Mouse (Mus musculus): ENCODE measurements around the gene Slc9a7. TPM values are rescaled to one million over a fixed set of nuclear protein-coding genes. Genes with fewer than 3 reads are reported as not detected.
A peak's percentile ranks its signal among the peaks of the same experiment; 100 is the strongest.

Slc9a7 gene
- total RNA-seq (2021), result 1 to 10 TPM; 3.8 to 4.9 TPM
- long read RNA-seq, experiment 1, partial matches to known transcripts, result 1 of 3 reads
- long read RNA-seq, experiment 1, other reads (novel, unspliced or antisense), result 0 of 3 reads
- long read RNA-seq, experiment 2, partial matches to known transcripts, result 0 of 1 reads
- long read RNA-seq, experiment 2, other reads (novel, unspliced or antisense), result 0 of 1 reads

DNA sequence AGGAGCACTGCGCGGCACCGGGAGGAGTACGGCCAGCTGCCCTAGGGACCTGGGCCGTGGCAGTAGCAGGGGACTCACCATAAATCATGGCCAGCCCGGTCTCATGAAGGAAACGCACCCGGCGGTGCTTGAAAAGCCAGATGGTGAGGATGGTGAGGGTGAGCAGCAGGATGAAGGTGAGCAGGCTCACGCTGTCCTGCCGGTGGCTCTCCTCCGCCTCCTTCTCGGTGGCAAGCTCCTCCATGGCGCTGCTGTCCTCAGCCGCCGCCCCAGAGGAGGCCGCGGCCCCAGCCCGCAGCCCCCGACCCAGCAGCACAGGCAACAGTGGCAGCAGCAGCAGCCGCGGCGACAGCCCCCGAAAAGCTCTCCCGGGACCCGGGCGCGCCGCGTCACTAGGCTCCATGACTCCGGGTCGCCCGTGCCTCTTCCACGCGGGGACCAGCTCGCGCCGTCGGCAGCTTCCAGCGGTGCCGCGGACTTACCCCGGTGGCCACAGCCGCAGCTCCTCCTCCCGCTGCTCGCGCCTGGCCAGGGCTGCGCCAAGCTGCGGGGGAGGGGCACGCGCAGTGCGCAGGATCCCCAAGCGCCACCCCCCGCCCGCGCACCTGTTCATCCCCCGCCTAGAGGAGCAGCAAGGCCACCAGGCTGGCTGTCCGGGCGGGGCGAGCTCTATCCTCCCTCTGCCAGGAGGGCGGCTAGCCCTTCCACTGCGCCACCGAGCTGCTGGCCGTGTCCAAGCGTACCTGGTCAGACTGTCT is at the start of gene Slc9a7:
Gene Slc9a7 (minus strand): TSS at position 526 of the 758 bp plus-strand sequence.
- peak; percentile 18 to 44 for DNase-seq

DNA sequence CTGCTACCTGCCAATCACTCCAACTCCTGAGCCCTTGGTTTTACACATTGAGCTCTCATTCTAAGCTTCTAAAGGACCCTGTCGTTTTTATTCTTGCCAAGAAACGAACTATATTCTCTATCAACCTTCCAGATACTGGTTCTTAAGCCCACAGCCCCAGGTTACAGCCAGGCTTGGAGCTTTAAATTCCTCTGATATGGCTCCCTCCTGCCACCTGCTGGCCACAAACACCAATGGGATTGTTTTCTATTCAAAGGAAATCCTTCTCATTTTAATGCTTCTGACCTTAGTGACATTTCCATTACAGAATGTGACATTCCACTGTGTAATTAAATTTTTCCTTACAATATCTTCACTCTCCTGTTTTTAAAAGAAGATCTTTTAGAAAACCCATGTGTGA is 44.1 kb upstream of the Slc9a7 start:
- peak; percentile 14 to 67 for DNase-seq

DNA sequence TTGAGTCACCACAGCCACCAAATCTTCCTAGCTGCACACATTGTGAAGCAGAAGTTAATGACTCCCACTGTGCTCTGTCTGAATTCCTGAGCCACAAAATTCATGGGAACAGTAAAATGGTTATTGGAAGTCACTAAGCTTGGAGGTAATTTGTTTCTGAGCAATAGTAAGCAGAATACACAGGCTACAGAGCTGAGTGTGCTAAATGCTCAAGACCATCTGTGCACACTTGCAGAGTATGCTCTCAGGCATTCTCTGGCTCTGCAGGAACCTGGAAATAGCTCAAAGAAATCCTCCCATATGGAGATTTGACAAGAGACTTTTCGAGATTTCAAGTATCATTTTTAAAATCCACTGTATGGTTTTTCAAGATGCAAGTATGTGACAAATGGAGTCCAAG is 41.1 kb upstream of the Slc9a7 start:
- DNase-seq, result no peak

DNA sequence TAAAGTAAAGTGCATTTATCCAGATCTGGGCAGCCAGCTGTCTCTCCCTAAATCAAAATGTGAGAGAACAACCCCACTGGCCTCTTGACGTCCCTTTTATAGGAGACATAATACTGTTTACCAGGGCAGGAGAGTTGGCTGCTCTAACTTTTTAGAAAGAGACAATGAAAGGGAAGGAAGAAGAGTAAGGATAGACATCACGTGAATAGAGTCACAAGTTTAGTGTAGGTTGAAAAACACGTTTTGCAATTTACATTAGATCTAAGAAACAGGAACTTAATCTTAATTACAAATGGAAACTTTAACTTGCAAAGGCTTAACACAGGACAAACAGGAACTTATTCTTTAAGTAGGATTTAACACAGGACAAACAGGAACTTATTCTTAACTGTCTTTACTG is 15.6 kb upstream of the Slc9a7 start:
- DNase-seq, result no peak

DNA sequence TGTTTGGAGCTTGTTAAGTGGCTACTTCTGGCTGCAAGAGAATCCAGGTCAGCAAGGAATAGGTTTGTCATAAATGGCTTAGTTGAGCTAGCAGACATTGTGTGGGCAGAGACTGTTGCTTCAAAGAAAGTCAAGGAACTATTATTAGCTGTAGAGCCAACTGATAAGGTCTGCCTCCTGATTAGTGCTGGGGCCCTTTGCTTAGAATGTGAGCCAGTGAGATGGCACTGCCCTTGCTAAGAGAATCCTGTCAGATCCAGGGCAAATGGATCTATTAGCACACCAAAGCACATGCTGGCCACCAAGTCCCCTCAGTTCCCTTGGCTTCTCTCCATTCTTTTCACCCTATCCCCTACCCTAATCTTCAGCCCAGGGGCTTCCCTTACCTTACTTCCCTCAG is 14.3 kb upstream of the Slc9a7 start:
- peak in 1 of 2 experiments; percentile 1 for DNase-seq

DNA sequence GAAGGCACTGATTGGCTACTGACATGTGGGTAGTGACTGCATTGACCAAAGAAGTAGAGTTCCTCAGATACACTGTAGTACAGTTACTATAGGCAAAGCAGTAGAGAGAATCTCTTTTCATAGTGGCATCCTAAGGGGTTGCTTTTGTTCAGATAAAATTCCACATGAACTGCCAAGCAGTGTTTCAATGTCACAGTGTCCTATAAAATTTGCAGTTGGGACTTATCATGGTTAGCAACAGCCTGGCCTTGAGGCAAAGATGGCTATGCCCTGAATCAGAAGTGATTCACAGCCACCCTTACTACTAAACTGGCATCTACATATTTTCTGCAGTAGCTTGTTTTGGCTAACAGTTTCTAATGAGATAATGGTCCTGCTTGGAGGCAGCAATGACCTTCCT is 11.7 kb upstream of the Slc9a7 start:
- no peak for DNase-seq

DNA sequence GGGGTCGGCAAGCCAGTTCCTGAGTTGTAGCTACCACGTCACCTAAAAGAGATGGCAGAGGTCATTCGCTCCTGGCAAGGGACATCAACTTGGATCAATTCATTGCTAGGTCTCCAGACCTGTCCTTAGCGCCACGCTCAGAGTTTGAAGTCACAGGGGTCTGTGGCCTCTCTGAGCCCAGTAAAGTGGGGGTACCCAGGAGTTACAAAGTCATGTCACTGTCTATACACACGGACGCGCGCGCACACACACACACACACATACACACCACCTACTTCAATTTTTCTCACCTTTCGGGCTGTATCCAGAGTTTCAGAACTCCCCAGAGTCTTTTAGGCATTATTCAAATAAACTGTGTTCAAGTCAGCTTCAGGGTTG is 422 bp upstream of the Slc9a7 start:
- DNase-seq, result no peak

DNA sequence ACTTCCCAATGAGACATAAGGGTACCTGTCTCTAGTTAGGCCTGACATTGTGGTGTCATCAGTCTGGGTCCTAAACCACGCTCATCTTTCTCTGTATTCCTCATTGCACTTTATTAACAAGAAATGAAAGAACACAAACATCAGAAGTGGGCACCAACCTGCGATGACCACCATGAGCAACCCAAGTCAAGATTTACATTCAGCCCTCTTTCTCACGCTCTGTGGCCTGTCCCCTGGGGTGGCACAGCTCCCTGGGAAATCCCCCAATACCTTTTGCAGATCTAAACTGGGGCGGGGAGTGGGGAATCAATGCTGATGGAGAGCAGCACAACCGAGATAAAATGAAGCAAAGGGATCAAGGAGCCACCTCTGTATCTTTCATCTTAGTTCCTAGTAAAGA is 892 bp downstream of the Slc9a7 start:
- no peak for DNase-seq

DNA sequence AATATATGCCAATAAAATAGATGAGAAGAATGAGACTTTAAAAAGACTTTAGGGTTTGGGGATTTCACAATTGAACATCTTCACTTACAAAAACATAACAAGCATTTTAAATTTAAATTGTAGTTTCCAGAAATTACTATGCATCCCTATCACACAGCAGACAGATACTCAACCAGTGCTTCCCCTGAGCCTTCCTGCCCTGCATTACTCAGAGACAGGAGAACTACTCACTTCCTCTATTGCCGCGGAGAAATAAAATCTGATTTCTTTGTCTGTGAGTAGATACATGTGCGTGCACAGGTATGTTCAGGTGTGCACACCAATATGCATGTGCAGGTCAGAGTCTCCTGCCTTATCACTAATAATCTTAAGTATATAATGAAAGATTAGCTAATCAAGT is 2.9 kb downstream of the Slc9a7 start:
- DNase-seq, result no peak

DNA sequence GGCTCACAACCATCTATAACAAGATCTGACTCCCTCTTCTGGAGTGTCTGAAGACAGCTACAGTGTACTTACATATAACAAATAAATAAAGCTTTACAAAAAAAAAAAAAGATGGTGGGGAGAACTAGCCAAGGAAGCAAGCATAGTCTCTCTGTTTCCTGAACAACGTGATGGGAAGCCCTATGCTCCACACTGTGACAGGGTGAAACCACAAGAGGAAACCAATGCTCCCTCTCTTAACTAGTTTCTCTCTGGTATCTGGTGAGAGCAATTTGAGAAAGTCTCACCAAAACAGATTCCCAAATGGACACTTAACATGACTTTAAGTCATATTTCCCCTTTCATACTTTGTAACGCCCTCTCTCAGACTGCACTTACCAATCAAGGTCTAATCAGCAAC is 5.4 kb downstream of the Slc9a7 start:
- DNase-seq, result no peak

DNA sequence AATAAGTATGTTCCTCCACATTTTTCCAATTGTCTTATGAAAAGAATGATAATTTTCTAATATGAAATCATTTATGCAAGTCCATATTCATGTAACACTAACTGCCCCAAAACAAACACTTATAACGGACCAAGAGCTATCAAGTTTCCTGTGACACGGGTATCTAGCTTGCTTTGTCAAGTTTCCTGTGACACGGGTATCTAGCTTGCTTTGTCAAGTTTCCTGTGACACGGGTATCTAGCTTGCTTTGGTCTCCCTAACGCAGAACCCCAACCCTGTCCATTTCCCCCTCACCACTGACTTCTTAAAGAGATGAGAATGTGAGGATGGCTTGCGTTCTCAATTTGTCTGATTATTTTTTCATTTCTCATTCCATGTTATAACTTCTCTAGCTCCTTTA is 12.2 kb downstream of the Slc9a7 start:
- no peak for DNase-seq

DNA sequence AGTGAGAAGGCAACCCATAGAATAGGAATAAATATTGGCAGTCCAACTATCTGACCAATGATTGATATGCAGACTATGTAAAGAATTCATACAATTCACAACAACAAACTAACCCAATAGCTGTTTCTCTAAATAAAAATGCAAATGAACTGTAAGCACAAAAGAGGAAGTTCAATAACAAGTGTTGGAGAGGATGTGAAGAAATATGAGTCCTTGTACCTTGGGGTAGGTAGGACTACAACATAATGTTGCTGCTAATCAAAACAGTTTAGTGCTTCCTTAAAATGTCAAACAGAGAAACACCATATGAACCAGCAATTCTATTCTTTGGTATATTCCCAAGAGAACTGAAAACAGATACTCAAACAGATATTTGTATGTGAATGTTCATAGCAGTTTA is 17.8 kb downstream of the Slc9a7 start:
- no peak for DNase-seq

DNA sequence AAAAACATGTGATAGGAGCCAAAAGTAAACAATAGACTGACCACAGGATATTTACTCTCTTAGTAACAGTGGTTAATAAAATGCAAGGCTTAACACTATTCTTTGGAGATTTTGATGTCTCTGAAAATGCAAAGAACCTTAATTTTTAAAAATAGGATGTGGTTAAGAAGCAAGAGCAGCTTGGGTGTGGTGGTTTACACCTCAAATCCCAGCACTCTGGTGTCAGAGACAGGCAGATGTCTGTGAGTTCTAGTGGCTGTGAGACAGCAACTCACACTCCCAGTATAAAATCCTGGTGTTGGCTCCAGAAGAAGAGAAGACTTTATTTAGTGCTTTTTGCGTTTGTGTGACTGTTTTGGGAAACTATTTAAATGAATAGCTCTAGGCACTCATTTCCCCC is 19.6 kb downstream of the Slc9a7 start:
- DNase-seq, result no peak

DNA sequence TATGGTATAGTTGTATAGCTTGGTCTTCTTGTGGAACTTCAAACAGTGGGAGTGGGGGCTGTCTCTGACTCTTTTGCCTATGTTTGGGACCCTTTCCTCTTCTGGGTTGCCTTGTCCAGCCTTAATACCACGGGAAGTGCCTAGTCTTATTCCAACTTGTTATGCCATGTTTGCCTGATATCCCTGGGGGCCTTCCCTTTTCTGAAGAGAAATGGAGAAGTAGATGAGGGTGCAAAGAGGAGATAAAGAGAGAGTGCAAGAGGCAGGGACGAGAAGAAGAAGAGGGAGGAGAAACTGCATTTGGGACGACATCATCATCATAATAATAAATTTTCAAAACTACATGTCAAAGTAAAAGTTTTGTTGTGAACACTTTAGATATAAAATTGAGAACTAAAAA is 21.6 kb downstream of the Slc9a7 start:
- no peak for DNase-seq

DNA sequence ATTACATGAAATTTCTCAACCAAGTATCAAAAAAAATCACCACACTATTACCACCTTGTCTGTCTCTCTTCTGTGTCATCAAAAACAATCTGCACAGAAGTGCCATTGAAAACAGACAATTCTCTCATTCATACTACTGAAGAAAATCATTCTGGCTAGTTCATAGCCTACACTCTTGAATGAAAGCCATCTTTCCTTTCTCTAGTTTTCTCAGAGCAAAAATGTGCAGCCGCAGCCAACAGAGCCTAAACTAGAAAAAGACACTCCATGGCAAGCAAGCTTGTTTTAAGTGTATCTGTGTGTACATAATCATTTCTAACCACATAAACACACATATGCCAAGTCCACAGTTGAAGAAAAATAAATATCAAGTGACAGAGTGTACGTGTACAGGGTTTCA is 27.2 kb downstream of the Slc9a7 start:
- no peak for DNase-seq

DNA sequence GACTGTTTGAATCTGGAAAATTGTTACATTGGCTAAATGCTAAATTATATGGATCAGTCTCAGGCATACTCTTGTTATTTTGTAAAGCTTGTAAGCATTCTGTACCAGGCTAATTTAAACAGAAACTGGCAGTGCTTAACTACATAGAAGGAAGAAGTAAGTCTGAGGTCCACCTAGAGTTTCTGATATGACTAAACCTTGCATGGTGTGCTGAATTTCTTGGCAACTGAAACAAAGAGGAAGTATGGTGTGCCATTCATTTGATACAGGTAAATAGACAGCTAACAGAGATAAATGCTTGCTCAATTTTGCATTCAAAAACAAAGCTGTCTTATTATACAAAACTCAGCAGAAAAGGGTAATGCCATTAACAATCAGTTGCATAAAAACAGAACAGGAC is 63.5 kb downstream of the Slc9a7 start:
- no peak for DNase-seq

DNA sequence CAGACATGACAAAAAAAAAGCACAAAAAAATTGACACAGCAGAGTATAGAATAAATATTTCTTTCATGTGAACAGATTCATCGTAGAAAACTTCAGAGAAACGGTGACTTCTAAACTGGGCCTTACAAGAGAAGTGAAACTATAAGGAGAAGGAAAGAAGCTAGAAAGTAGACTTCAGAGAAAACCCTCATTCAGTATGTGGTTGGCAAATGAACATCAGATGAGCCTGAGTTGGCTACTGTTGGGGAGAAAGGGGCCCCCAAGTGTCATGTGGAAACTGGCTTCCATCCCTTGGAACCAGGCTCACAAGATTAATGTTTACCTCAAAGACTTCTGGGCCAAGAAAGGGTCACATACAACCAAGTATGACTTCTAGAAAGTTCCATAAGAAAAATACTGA is 70.1 kb downstream of the Slc9a7 start:
- no peak for DNase-seq

DNA sequence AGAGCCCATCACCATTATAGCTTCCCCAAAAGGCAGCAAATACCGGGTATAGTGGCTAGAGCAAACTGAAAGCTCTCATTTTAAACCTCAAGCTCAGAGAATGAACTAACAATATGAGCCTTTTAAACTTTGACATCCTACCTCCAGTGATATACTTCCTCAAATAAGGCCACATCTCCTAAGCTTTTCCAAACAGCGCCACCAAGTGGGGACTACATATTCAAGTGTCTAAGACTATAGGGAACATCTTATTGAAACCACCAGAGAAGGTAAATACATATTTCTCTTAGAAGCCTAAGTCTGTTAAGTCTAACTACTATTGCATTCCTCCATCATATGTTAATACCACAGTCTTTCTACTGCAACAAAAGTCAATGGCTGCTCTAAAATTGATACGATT is 106.0 kb downstream of the Slc9a7 start:
- no peak for DNase-seq

DNA sequence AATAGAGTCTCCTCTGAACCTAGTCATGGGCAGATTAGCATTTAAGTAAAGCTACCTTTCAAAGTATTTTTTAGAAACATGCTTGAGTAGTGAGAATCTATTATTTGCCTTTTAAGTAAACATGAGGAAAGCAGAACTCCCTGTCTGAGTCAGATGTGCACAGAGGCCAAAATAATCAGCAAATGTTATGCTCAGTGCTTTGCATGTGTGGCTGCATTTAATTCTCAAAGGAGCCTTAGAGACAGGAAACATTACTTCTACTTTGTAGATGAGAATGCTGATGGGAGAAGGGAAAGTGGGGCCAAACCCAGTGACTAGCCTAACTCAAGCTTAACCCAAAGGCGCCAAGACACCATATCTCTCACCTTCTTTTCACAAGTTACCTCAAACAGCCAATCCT is 114.8 kb downstream of the Slc9a7 start:
- DNase-seq, result no peak

DNA sequence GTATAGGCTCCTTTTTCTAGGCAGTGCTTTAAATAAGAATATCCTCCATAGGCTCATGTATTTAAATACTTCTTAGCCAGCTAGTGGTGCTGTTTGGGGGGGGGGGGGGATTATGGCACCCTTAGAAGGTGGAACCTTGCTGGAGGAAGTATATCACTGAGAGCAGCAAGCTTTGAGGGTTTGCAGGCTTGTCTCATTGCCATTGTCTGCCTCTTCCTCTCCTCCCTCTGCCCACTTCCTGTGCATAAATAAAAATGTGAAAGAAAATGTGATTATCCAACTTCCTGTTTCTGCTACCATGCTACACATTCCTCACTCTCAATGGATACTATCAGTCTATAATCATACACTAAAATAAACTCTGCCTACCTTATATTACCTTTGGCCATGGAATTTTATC is 123.2 kb downstream of the Slc9a7 start:
- no peak for DNase-seq

DNA sequence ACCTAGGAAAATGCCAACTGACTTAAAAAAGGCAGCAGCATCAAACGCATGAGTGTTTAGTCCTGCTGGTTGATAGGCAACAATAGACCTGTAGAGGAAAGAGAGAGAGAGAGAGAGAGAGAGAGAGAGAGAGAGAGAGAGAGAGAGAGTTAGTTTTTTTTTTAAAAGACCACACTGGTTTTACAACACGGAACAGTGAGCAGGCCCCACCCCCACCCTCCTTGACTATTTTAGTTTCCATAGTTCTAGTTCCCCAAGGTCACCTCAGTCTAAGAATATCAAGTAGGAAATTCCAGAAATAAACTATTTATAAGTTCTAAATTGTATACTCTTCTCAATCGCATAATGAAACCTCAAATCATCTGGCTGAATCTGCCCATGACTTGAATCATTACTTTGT is 126.6 kb downstream of the Slc9a7 start:
- no peak for DNase-seq

DNA sequence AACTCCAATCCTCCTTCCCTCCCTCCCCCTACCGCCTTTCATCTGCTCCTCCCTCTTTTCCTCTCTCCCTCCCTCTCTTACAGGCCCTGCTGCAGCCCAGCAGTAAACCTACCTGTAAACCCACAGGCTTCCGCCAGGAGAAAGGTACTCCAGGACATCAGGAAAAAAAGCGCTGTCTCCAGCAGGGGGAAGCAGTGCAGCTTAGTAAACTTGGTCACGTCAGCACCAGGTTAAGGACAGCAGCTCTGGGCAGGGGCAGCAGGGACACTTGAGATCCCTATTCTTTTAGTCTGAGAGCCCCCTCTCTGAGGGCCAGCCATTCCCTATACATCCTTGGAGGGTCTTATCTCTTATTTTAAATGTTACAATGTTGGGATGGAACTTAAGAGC is 129.3 kb downstream of the Slc9a7 start:
- DNase-seq, result peak; percentile 17 to 65

DNA sequence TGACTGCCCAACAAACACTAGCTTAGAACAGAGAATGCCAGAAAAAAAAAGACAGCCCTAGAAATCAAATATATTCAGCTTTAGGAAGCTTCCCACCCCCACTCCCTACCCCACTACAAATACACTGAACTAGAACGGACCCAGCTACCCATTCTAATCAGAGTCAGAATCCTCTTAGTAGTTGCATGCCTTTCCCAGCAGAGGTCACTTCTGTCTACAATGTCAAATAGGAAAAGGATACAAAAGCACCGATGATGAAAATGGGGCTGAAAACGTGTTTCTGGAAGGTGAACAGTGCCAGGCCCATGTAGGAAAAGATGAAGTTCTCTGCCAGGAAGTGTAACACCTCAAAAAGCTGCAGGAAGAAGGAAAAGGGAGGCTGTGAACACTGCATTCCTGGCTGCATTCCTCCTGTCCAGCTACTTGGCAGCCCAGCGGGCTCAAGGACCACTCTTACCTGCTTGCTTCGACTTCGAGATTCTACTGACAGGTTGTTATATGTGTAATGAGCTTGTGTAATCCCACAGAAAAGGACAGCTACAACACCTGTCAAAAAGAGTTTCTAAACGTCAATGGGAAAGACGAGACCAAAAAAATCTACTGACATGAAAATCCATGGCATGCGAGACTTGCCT is 129.8 kb downstream of the Slc9a7 start:
- no peak for DNase-seq

DNA sequence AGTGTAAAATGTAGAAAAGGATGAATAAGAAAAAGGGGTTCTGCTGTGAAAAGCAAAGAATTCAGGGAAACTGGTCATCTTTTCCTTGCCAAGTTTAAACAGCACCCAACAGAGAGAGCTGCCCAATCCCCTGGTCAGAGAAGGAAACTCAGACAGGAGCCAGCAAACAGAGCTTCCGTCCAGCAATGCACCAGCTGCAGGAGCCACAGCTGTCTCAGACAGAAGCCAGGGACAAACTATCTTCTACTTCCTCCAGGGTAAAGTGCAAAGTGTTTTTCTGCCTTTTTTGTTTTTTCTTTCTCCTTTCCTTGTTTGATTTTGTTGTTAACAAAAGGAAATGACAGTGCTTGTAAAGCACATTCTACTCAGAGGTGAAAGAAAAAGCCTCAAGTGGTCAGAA is 131.3 kb downstream of the Slc9a7 start:
- peak; percentile 17 to 38 for DNase-seq

Data from heart, adult 18-20 months (tissue).